In genomic region chr8:90833628-90834320, GRCm38 (mm10) we compare ENCODE assay signal across 17 mouse cellular contexts. TPM values are rescaled to one million over a fixed set of nuclear protein-coding genes. Genes with fewer than 3 reads are reported as not detected.
DNase-seq lines count a peak whose midpoint lies in the region; ATAC-seq and TF ChIP-seq lines count a peak whose summit lies in the region.
"Had no signal": no experiment of that assay in that cellular context is flagged by ENCODE, and none has a peak within 500 bp of the region (broad histone marks: within the 10 kb centered on the region; RNA-seq: fewer than 3 reads in every experiment).

No protein-coding gene starts in this region.

- TF ChIP-seq POLR2A in liver, adult 2 months (IDR thresholded peaks at IDR 0.05; ENCODE audit: extremely low read depth, insufficient read depth, low read length) = no peak

- DNase-seq in gastrocnemius, adult 8-10 months (ENCODE audit: low spot score in 2 of 2) = peak; percentile 20
- DNase-seq in gastrocnemius, postnatal 36 days = no peak
- peak; percentile 40 for DNase-seq in liver, adult 2 months (ENCODE audit: extremely low read depth, low read depth, low spot score)
- no peak for DNase-seq in liver, embryonic 11.5 days (ENCODE audit: low spot score)
- DNase-seq in layer of hippocampus, postnatal 36 days = no peak
- no peak for DNase-seq in MN1 (ENCODE audit: low spot score)
- DNase-seq: kidney, postnatal 10 days; lung, embryonic 14.5 days; right cerebral cortex, postnatal 4 days had no signal

- no peak overlapping the region for H3K4me2 ChIP-seq in liver, embryonic 11.5 days
- no peak overlapping the region for H3K4me2 ChIP-seq in limb, embryonic 15.5 days
- no peak overlapping the region for H3K4me2 ChIP-seq in hindbrain, embryonic 16.5 days (ENCODE audit: low read length)
- H3K4me2 ChIP-seq: forebrain, embryonic 15.5 days; limb, embryonic 13.5 days; lung, embryonic 14.5 days; midbrain, embryonic 11.5 days had no signal

- intact Hi-C loops in gastrocnemius, postnatal 36 days (cut with DNase I) = no loop called here

- 77% methylated on average over 6 of the region's 6 CpGs for WGBS in liver, adult 2 months
- 57% methylated on average over 6 of the region's 6 CpGs for WGBS in liver, embryonic 11.5 days
- WGBS in limb, embryonic 15.5 days = 54% methylated on average over 6 of the region's 6 CpGs
- 73% methylated on average over 6 of the region's 6 CpGs for WGBS in hindbrain, embryonic 16.5 days

- peak overlapping the region; percentile 61 for H3K27ac ChIP-seq in liver, adult 2 months (replicated peaks; ENCODE audit: insufficient read depth, low read depth, low read length)
- no peak overlapping the region for H3K27ac ChIP-seq in liver, embryonic 11.5 days (ENCODE audit: low read depth, low read length)
- H3K27ac ChIP-seq in limb, embryonic 15.5 days = 0 out of 2 replicates have a peak overlapping the region, but pooled peaks have one; percentile 17
- no peak overlapping the region for H3K27ac ChIP-seq in hindbrain, embryonic 16.5 days (ENCODE audit: low read depth, low read length)
- H3K27ac ChIP-seq: forebrain, embryonic 15.5 days; limb, embryonic 13.5 days had no signal

- no peak for ATAC-seq in liver, embryonic 11.5 days (replicated peaks; ENCODE audit: low FRiP score)
- ATAC-seq in limb, embryonic 15.5 days (ENCODE audit: insufficient number of reproducible peaks, low FRiP score, low TSS enrichment, low read depth) = no peak
- ATAC-seq in hindbrain, embryonic 16.5 days = no peak
- ATAC-seq: forebrain, embryonic 15.5 days had no signal

- H3K27me3 ChIP-seq in liver, adult 2 months (ENCODE audit: control insufficient read depth, insufficient read depth, low read length) = no peaks in the 10 kb centered on the region
- no peaks in the 10 kb centered on the region for H3K27me3 ChIP-seq in liver, embryonic 11.5 days (replicated peaks; ENCODE audit: control insufficient read depth, insufficient read depth, low read length)
- H3K27me3 ChIP-seq in limb, embryonic 15.5 days = no peaks in the 10 kb centered on the region
- no peaks in the 10 kb centered on the region for H3K27me3 ChIP-seq in hindbrain, embryonic 16.5 days (replicated peaks; ENCODE audit: control insufficient read depth, insufficient read depth, low read length)
- H3K27me3 ChIP-seq: forebrain, embryonic 15.5 days; limb, embryonic 13.5 days had no signal

- H3K9ac ChIP-seq in liver, adult 2 months (ENCODE audit: low read depth, low read length) = peak overlapping the region; percentile 22; the same call in 1 of the 2 replicates
- H3K9ac ChIP-seq in liver, embryonic 11.5 days (ENCODE audit: low read depth, low read length) = no peak overlapping the region
- H3K9ac ChIP-seq in limb, embryonic 15.5 days = no peak overlapping the region
- H3K9ac ChIP-seq in hindbrain, embryonic 16.5 days (ENCODE audit: low read depth, low read length) = no peak overlapping the region
- H3K9ac ChIP-seq: forebrain, embryonic 15.5 days; limb, embryonic 13.5 days; lung, embryonic 14.5 days had no signal

- no peak overlapping the region for H3K4me3 ChIP-seq in liver, adult 2 months (ENCODE audit: insufficient read depth, low read depth, low read length)
- H3K4me3 ChIP-seq in liver, embryonic 11.5 days (ENCODE audit: low read depth, low read length) = no peak overlapping the region
- H3K4me3 ChIP-seq in limb, embryonic 15.5 days = no peak overlapping the region
- H3K4me3 ChIP-seq in hindbrain, embryonic 16.5 days (ENCODE audit: low read length) = no peak overlapping the region
- H3K4me3 ChIP-seq: forebrain, embryonic 15.5 days; limb, embryonic 13.5 days had no signal

- H3K9me3 ChIP-seq in liver, embryonic 11.5 days (ENCODE audit: control insufficient read depth, low read length) = no peaks in the 10 kb centered on the region
- no peaks in the 10 kb centered on the region for H3K9me3 ChIP-seq in limb, embryonic 15.5 days
- no peaks in the 10 kb centered on the region for H3K9me3 ChIP-seq in hindbrain, embryonic 16.5 days (ENCODE audit: control insufficient read depth, low read length)
- H3K9me3 ChIP-seq: forebrain, embryonic 15.5 days; limb, embryonic 13.5 days had no signal

- H3K36me3 ChIP-seq in liver, adult 2 months (ENCODE audit: control insufficient read depth, insufficient read depth, low read length) = no peaks in the 10 kb centered on the region
- no peaks in the 10 kb centered on the region for H3K36me3 ChIP-seq in liver, embryonic 11.5 days (ENCODE audit: control insufficient read depth, insufficient read depth, low read length)
- no peaks in the 10 kb centered on the region for H3K36me3 ChIP-seq in limb, embryonic 15.5 days
- H3K36me3 ChIP-seq in hindbrain, embryonic 16.5 days (ENCODE audit: control insufficient read depth, insufficient read depth, low read length) = no peaks in the 10 kb centered on the region
- H3K36me3 ChIP-seq: forebrain, embryonic 15.5 days; limb, embryonic 13.5 days had no signal

- peaks cover 9% of the 10 kb centered on the region; the same call in 1 of the 2 replicates for H3K79me2 ChIP-seq in liver, adult 2 months (ENCODE audit: control insufficient read depth, insufficient read depth, low read length)

- no peak for TF ChIP-seq CTCF in liver, adult 2 months (IDR thresholded peaks at IDR 0.05; ENCODE audit: low read depth, low read length)

- peaks cover 31% of the 10 kb centered on the region for H3K4me1 ChIP-seq in liver, adult 2 months (ENCODE audit: control insufficient read depth, insufficient read depth, low read length)
- peaks cover 13% of the 10 kb centered on the region for H3K4me1 ChIP-seq in liver, embryonic 11.5 days (replicated peaks; ENCODE audit: control insufficient read depth, insufficient read depth, low read length)
- H3K4me1 ChIP-seq in limb, embryonic 15.5 days = peaks cover 14% of the 10 kb centered on the region
- H3K4me1 ChIP-seq in hindbrain, embryonic 16.5 days (ENCODE audit: control insufficient read depth, insufficient read depth, low read depth, low read length) = peaks cover 11% of the 10 kb centered on the region; the same call in 1 of the 2 replicates

RNA-seq across cellular contexts. Expression of gene Chd9, which starts 5.6 kb away (rescaled TPM):
- 10 to 100 TPM; 23.6 to 35.7 (median 27.6) TPM for total RNA-seq in gastrocnemius, adult 8-10 months (2022)
- 10 to 100 TPM; 47.5 to 68.0 TPM for total RNA-seq in gastrocnemius, postnatal 36 days (2021)
- 42.3 and 63.2 TPM in 2 replicates for total RNA-seq in liver, adult 2 months (2014; rRNA removed)
- polyA plus RNA-seq in liver, adult 2 months (2012; rRNA removed) = 51.6 and 88.2 TPM in 2 replicates
- 22.0 and 25.3 TPM in 2 replicates for polyA plus RNA-seq in liver, embryonic 11.5 days (2014; fragmentation: Nextera tagmentation; extraction: Ambion mirVana)
- 127 and 128 TPM in 2 replicates for polyA plus RNA-seq in limb, embryonic 15.5 days (2015; fragmentation: Nextera tagmentation; extraction: Ambion mirVana)
- 100 to 1,000 TPM; 238 to 258 TPM for total RNA-seq in layer of hippocampus, postnatal 36 days (2021)
- polyA plus RNA-seq in hindbrain, embryonic 16.5 days (2015; fragmentation: Nextera tagmentation; extraction: Ambion mirVana) = 97.1 and 101 TPM in 2 replicates

RNA-seq across cellular contexts. Expression of gene Gm19935, which starts 16.6 kb away (rescaled TPM):
- total RNA-seq in gastrocnemius, adult 8-10 months (2022) = not detected
- total RNA-seq in gastrocnemius, postnatal 36 days (2021) = not detected
- 0.09 TPM in 1 of 2 replicates, not detected in the other for total RNA-seq in liver, adult 2 months (2014; rRNA removed)
- not detected in 2 replicates for polyA plus RNA-seq in liver, adult 2 months (2012; rRNA removed)
- not detected in 2 replicates for polyA plus RNA-seq in liver, embryonic 11.5 days (2014; fragmentation: Nextera tagmentation; extraction: Ambion mirVana)
- polyA plus RNA-seq in limb, embryonic 15.5 days (2015; fragmentation: Nextera tagmentation; extraction: Ambion mirVana) = not detected in 2 replicates
- 1 to 10 TPM; 1.7 to 2.9 TPM for total RNA-seq in layer of hippocampus, postnatal 36 days (2021)
- 3.1 and 5.1 TPM in 2 replicates for polyA plus RNA-seq in hindbrain, embryonic 16.5 days (2015; fragmentation: Nextera tagmentation; extraction: Ambion mirVana)
- total RNA-seq: adrenal gland, adult 18-20 months had no signal
- polyA plus RNA-seq: heart, embryonic 14.5 days; limb, embryonic 13.5 days; lung, embryonic 14.5 days; midbrain, embryonic 11.5 days; neural tube, embryonic 11.5 days had no signal

Comparison
In these comparisons a context has a peak if more than half of its experiments do, and no peak if none do; other contexts are left out.
1. DNase-seq: peak in gastrocnemius, adult 8-10 months (2 of 2) and liver, adult 2 months (single experiment); none in gastrocnemius, postnatal 36 days (0 of 2), liver, embryonic 11.5 days (single experiment), layer of hippocampus, postnatal 36 days (0 of 2) and MN1 (single experiment).
2. H3K27ac ChIP-seq: peak in liver, adult 2 months (single experiment) and limb, embryonic 15.5 days (single experiment); none in liver, embryonic 11.5 days (single experiment) and hindbrain, embryonic 16.5 days (single experiment).